Mouse (Mus musculus): Measurements from ENCODE around the gene Sema6b. TPM values are rescaled to one million over a fixed set of nuclear protein-coding genes. Genes with fewer than 3 reads are reported as not detected.

Sema6b gene
- total RNA-seq, 2 experiments from 2014 or later, result 135 to 144 TPM

Small RNAs within 50 kb of the gene (microRNA-seq; reads per million reads assigned to microRNA genes)
- 0 to 0.26 reads per million in 2 experiments for gene Gm44397

Other genes starting within 250 kb of the Sema6b start
- gene Zfp959, start 248.2 kb downstream of the Sema6b start, total RNA-seq (2021), result 1 to 10 TPM; 6.1 TPM
- 1 to 10 TPM; 2.9 to 3.6 TPM for gene Zfp119b, start 190.8 kb downstream of the Sema6b start, total RNA-seq (2021)
- 1 to 10 TPM; 2.0 to 3.3 TPM for gene Ebi3, start 187.7 kb downstream of the Sema6b start, total RNA-seq (2021)
- 10 to 100 TPM; 14.2 to 15.0 TPM for gene Yju2, start 181.2 kb downstream of the Sema6b start, total RNA-seq (2021)
- 10 to 100 TPM; 34.3 to 39.5 TPM for gene Shd, start 169.9 kb downstream of the Sema6b start, total RNA-seq (2021)
- 10 to 100 TPM; 89.9 to 97.3 TPM for gene Fsd1, start 153.8 kb downstream of the Sema6b start, total RNA-seq (2021)
- 1 to 10 TPM; 4.4 to 4.7 TPM for gene Stap2, start 134.8 kb downstream of the Sema6b start, total RNA-seq (2021)
- gene Mpnd, start 134.6 kb downstream of the Sema6b start, total RNA-seq (2021), result 100 to 1,000 TPM; 102 to 120 TPM
- 10 to 100 TPM; 51.4 to 57.8 TPM for gene Sh3gl1, start 103.7 kb downstream of the Sema6b start, total RNA-seq (2021)
- 1 to 10 TPM; 2.5 to 4.0 TPM for gene Chaf1a, start 99.9 kb downstream of the Sema6b start, total RNA-seq (2021)
- 10 to 100 TPM; 74.4 to 89.6 TPM for gene Ubxn6, start 65.3 kb downstream of the Sema6b start, total RNA-seq (2021)
- 10 to 100 TPM; 97.6 to 97.9 TPM for gene Hdgfl2, start 60.7 kb downstream of the Sema6b start, total RNA-seq (2021)
- 1 to 10 TPM in 1 of 2 experiments, under 1 TPM in 1; 0.36 to 1.1 TPM for gene Plin4, start 30.5 kb downstream of the Sema6b start, total RNA-seq (2021)
- 1 to 10 TPM in 1 of 2 experiments, under 1 TPM in 1; 0.46 to 1.1 TPM for gene Plin5, start 22.7 kb downstream of the Sema6b start, total RNA-seq (2021)
- gene Lrg1, start 18.3 kb downstream of the Sema6b start, total RNA-seq (2021), result 1 to 10 TPM; 1.2 to 2.8 TPM
- gene Tnfaip8l1, start 22.1 kb upstream of the Sema6b start, total RNA-seq (2021), result 1 to 10 TPM; 8.3 to 9.8 TPM
- 10 to 100 TPM; 47.2 to 48.0 TPM for gene Mydgf, start 43.6 kb upstream of the Sema6b start, total RNA-seq (2021)
- 10 to 100 TPM; 50.5 to 57.1 TPM for gene Dpp9, start 78.6 kb upstream of the Sema6b start, total RNA-seq (2021)
- gene Fem1a, start 116.5 kb upstream of the Sema6b start, total RNA-seq (2021), result 10 to 100 TPM; 39.1 to 41.0 TPM
- gene Ticam1, start 136.4 kb upstream of the Sema6b start, total RNA-seq (2021), result 1 to 10 TPM; 5.5 to 5.9 TPM
- 1 to 10 TPM; 4.8 TPM for gene Plin3, start 152.5 kb upstream of the Sema6b start, total RNA-seq (2021)
- gene Arrdc5, start 159.9 kb upstream of the Sema6b start, total RNA-seq (2021), result not detected
- gene Uhrf1, start 163.0 kb upstream of the Sema6b start, total RNA-seq (2021), result 1 to 10 TPM; 2.1 to 2.8 TPM
- gene Kdm4b, start 185.7 kb upstream of the Sema6b start, total RNA-seq (2021), result 10 to 100 TPM; 75.0 to 87.7 TPM